8 mouse cellular contexts compared by ENCODE assay signal in genomic region chr6:56714574-56715269, GRCm38 (mm10). TPM values are rescaled to one million over a fixed set of nuclear protein-coding genes. Genes with fewer than 3 reads are reported as not detected.
DNase-seq lines count a peak whose midpoint lies in the region; ATAC-seq and TF ChIP-seq lines count a peak whose summit lies in the region.

Gene Avl9, plus strand, starts transcription at chr6:56714899.

- H3K9me3 ChIP-seq in forebrain, embryonic 10.5 days, result no peaks in the 10 kb centered on the region
- H3K9me3 ChIP-seq in heart, embryonic 15.5 days (replicated peaks), result no peaks in the 10 kb centered on the region
- no peaks in the 10 kb centered on the region for H3K9me3 ChIP-seq in liver, embryonic 14.5 days (ENCODE audit: control insufficient read depth, low read length)
- H3K9me3 ChIP-seq in neural tube, embryonic 11.5 days (ENCODE audit: control insufficient read depth, low read length), result no peaks in the 10 kb centered on the region
- no peaks in the 10 kb centered on the region for H3K9me3 ChIP-seq in stomach, postnatal 0 days (ENCODE audit: control insufficient read depth, low read length)

- peak; percentile 97 for ATAC-seq in heart, embryonic 15.5 days (replicated peaks; ENCODE audit: insufficient number of reproducible peaks, insufficient read depth, low FRiP score, low read depth)
- peak; percentile 98 for ATAC-seq in liver, embryonic 14.5 days (ENCODE audit: insufficient read depth)
- ATAC-seq in neural tube, embryonic 11.5 days (ENCODE audit: insufficient read depth, low FRiP score, low TSS enrichment), result peak; percentile 98
- ATAC-seq in stomach, postnatal 0 days (ENCODE audit: low FRiP score, low TSS enrichment), result peak; percentile 99

- H3K27me3 ChIP-seq in forebrain, embryonic 10.5 days (ENCODE audit: poor library complexity, severe bottlenecking), result no peaks in the 10 kb centered on the region
- H3K27me3 ChIP-seq in heart, embryonic 15.5 days, result no peaks in the 10 kb centered on the region
- no peaks in the 10 kb centered on the region for H3K27me3 ChIP-seq in liver, embryonic 14.5 days (ENCODE audit: control insufficient read depth, insufficient read depth, low read length)
- no peaks in the 10 kb centered on the region for H3K27me3 ChIP-seq in neural tube, embryonic 11.5 days (ENCODE audit: control insufficient read depth, insufficient read depth, low read length)
- H3K27me3 ChIP-seq in stomach, postnatal 0 days (ENCODE audit: control insufficient read depth, insufficient read depth, low read length), result no peaks in the 10 kb centered on the region

- H3K27ac ChIP-seq in forebrain, embryonic 10.5 days, result peak within 1 kb of the TSS; percentile 94
- H3K27ac ChIP-seq in heart, embryonic 15.5 days, result peak within 1 kb of the TSS; percentile 97
- peak within 1 kb of the TSS; percentile 81 for H3K27ac ChIP-seq in liver, embryonic 14.5 days
- peak within 1 kb of the TSS; percentile 93 for H3K27ac ChIP-seq in neural tube, embryonic 11.5 days (ENCODE audit: low read depth, low read length)
- H3K27ac ChIP-seq in stomach, postnatal 0 days (replicated peaks), result peak within 1 kb of the TSS; percentile 98

- peak within 1 kb of the TSS; percentile 81 for H3K4me3 ChIP-seq in forebrain, embryonic 10.5 days
- H3K4me3 ChIP-seq in heart, embryonic 15.5 days, result peak within 1 kb of the TSS; percentile 95
- H3K4me3 ChIP-seq in liver, embryonic 14.5 days (ENCODE audit: insufficient read depth in 1 of 2, low read depth in 2 of 2, low read length in 2 of 2), result peak within 1 kb of the TSS; percentile 95 to 97
- H3K4me3 ChIP-seq in neural tube, embryonic 11.5 days (ENCODE audit: low read depth, low read length), result peak within 1 kb of the TSS; percentile 62
- H3K4me3 ChIP-seq in stomach, postnatal 0 days (ENCODE audit: low read depth, low read length), result peak within 1 kb of the TSS; percentile 85

- H3K4me2 ChIP-seq in heart, embryonic 15.5 days, result peak within 1 kb of the TSS; percentile 70
- H3K4me2 ChIP-seq in liver, embryonic 14.5 days (ENCODE audit: low read depth), result peak within 1 kb of the TSS; percentile 82
- peak within 1 kb of the TSS; percentile 48 for H3K4me2 ChIP-seq in neural tube, embryonic 11.5 days (ENCODE audit: low read depth)
- peak within 1 kb of the TSS; percentile 56 for H3K4me2 ChIP-seq in stomach, postnatal 0 days (replicated peaks; ENCODE audit: low read depth)

- WGBS in forebrain, embryonic 10.5 days, result under 1% methylated on average over 63 of the region's 64 CpGs
- WGBS in heart, embryonic 15.5 days, result under 1% methylated on average over 63 of the region's 64 CpGs
- under 1% methylated on average over 63 of the region's 64 CpGs for WGBS in liver, embryonic 14.5 days (ENCODE audit: insufficient replicate concordance)
- under 1% methylated on average over 57 of the region's 64 CpGs for WGBS in neural tube, embryonic 11.5 days
- WGBS in stomach, postnatal 0 days, result under 1% methylated on average over 52 of the region's 64 CpGs

- peak within 1 kb of the TSS; percentile 84 for H3K9ac ChIP-seq in heart, embryonic 15.5 days
- H3K9ac ChIP-seq in liver, embryonic 14.5 days (replicated peaks), result peak within 1 kb of the TSS; percentile 83
- peak within 1 kb of the TSS; percentile 78 for H3K9ac ChIP-seq in neural tube, embryonic 11.5 days (ENCODE audit: low read length)
- H3K9ac ChIP-seq in stomach, postnatal 0 days (ENCODE audit: low read length), result peak within 1 kb of the TSS; percentile 81

- peak; percentile 77 for TF ChIP-seq CTCF in liver, embryonic 14.5 days (IDR thresholded peaks at IDR 0.05; ENCODE audit: low read depth)
- peak; percentile 81 for TF ChIP-seq CTCF in stomach, postnatal 0 days (IDR thresholded peaks at IDR 0.05; ENCODE audit: low read depth)

- TF ChIP-seq EP300 in liver, embryonic 14.5 days (IDR thresholded peaks at IDR 0.05; ENCODE audit: low read depth), result no peak
- no peak for TF ChIP-seq EP300 in stomach, postnatal 0 days (optimal IDR thresholded peaks at IDR 0.05)

- DNase-seq in CD8-positive naive resting alpha-beta T cell, adult 2 months (ENCODE audit: low read depth in 2 of 2, low spot score in 2 of 2), result peak; percentile 99 to 100
- peak; percentile 90 for DNase-seq in c-Kit-positive CD71-negative TER-119-negative erythroid progenitor cells, embryonic 14.5 days (ENCODE audit: low read depth)
- peak; percentile 97 for DNase-seq in forebrain, embryonic 10.5 days (ENCODE audit: extremely low spot score, low spot score)
- DNase-seq in kidney, postnatal 25 days, result peak; percentile 99
- DNase-seq in liver, embryonic 14.5 days (ENCODE audit: low read depth in 3 of 3, low spot score in 3 of 3), result peak; percentile 88 to 92 (median 91)
- peak; percentile 98 for DNase-seq in neural tube, embryonic 11.5 days (ENCODE audit: low spot score)
- DNase-seq in stomach, postnatal 0 days (ENCODE audit: low spot score), result peak; percentile 99

- no peaks in the 10 kb centered on the region for H3K36me3 ChIP-seq in forebrain, embryonic 10.5 days (replicated peaks)
- no peaks in the 10 kb centered on the region for H3K36me3 ChIP-seq in heart, embryonic 15.5 days
- no peaks in the 10 kb centered on the region for H3K36me3 ChIP-seq in liver, embryonic 14.5 days (replicated peaks; ENCODE audit: control insufficient read depth, insufficient read depth, low read depth)
- no peaks in the 10 kb centered on the region for H3K36me3 ChIP-seq in neural tube, embryonic 11.5 days (ENCODE audit: control insufficient read depth, insufficient read depth, low read length)
- no peaks in the 10 kb centered on the region for H3K36me3 ChIP-seq in stomach, postnatal 0 days (ENCODE audit: control insufficient read depth, insufficient read depth, low read length)

- H3K4me1 ChIP-seq in forebrain, embryonic 10.5 days, result peaks cover 14% of the 10 kb centered on the region
- H3K4me1 ChIP-seq in heart, embryonic 15.5 days (replicated peaks), result peaks cover 8% of the 10 kb centered on the region
- H3K4me1 ChIP-seq in liver, embryonic 14.5 days (replicated peaks; ENCODE audit: control insufficient read depth in 2 of 2, insufficient read depth in 2 of 2, low read length in 1 of 2), result peaks cover 6 to 13% of the 10 kb centered on the region in 2 experiments
- peaks cover 6% of the 10 kb centered on the region; the same call in 1 of the 2 replicates for H3K4me1 ChIP-seq in neural tube, embryonic 11.5 days (ENCODE audit: control insufficient read depth, insufficient read depth, low read length)
- H3K4me1 ChIP-seq in stomach, postnatal 0 days (replicated peaks; ENCODE audit: control insufficient read depth, insufficient read depth), result no peaks in the 10 kb centered on the region

RNA-seq across cellular contexts. Expression of gene Avl9, which starts in this region (rescaled TPM):
- polyA plus RNA-seq in forebrain, embryonic 10.5 days (2016; fragmentation: Nextera tagmentation; extraction: Ambion mirVana), result 15.3 and 16.8 TPM in 2 replicates
- 5.8 and 7.0 TPM in 2 replicates for polyA plus RNA-seq in heart, embryonic 15.5 days (2015; fragmentation: Nextera tagmentation; extraction: Ambion mirVana)
- 1.5 and 2.2 TPM in 2 replicates for polyA plus RNA-seq in liver, embryonic 14.5 days (2012; rRNA removed)
- polyA plus RNA-seq in liver, embryonic 14.5 days (2014; fragmentation: Nextera tagmentation; extraction: Ambion mirVana), result 3.2 and 3.4 TPM in 2 replicates
- 31.3 and 32.7 TPM in 2 replicates for polyA plus RNA-seq in neural tube, embryonic 11.5 days (2014; fragmentation: Nextera tagmentation; extraction: Ambion mirVana)
- 7.5 and 8.1 TPM in 2 replicates for polyA plus RNA-seq in stomach, postnatal 0 days (2015; fragmentation: Nextera tagmentation; extraction: Ambion mirVana)

Comparison
In these comparisons a context has a peak if more than half of its experiments do, and no peak if none do; other contexts are left out.
1. Peak in every context shown above with its lines: DNase-seq, ATAC-seq, H3K4me3 ChIP-seq and H3K27ac ChIP-seq.